In genomic region chr5:122471658-122472057, GRCm38 (mm10) we compare ENCODE assay signal across 19 mouse cellular contexts. TPM values are rescaled to one million over a fixed set of nuclear protein-coding genes. Genes with fewer than 3 reads are reported as not detected.
DNase-seq lines count a peak whose midpoint lies in the region; ATAC-seq and TF ChIP-seq lines count a peak whose summit lies in the region.
"Had no signal": no experiment of that assay in that cellular context is flagged by ENCODE, and none has a peak within 500 bp of the region (broad histone marks: within the 10 kb centered on the region; RNA-seq: fewer than 3 reads in every experiment).

No protein-coding gene starts in this region.

- peak overlapping the region in 1 of 2 experiments; percentile 34; a peak in 2 of 4 replicates for H3K27ac ChIP-seq in heart, embryonic 14.5 days (replicated peaks in 1 of 2; ENCODE audit: control insufficient read depth in 1 of 2, insufficient read depth in 1 of 2, low read depth in 2 of 2, low read length in 2 of 2)
- no peak overlapping the region for H3K27ac ChIP-seq in heart, embryonic 11.5 days (ENCODE audit: low read depth, low read length)
- H3K27ac ChIP-seq in kidney, postnatal 0 days = 0 out of 2 replicates have a peak overlapping the region, but pooled peaks have one; percentile 11
- H3K27ac ChIP-seq in forebrain, postnatal 0 days (ENCODE audit: low read depth, low read length) = no peak overlapping the region
- H3K27ac ChIP-seq: embryonic facial prominence, embryonic 12.5 days; forebrain, embryonic 15.5 days; hindbrain, embryonic 15.5 days had no signal

- H3K4me2 ChIP-seq in heart, embryonic 14.5 days (ENCODE audit: low read length) = no peak overlapping the region
- H3K4me2 ChIP-seq in heart, embryonic 11.5 days = no peak overlapping the region
- H3K4me2 ChIP-seq in kidney, postnatal 0 days (ENCODE audit: low read length) = no peak overlapping the region
- H3K4me2 ChIP-seq in forebrain, postnatal 0 days (ENCODE audit: low read depth) = no peak overlapping the region
- H3K4me2 ChIP-seq: embryonic facial prominence, embryonic 12.5 days; forebrain, embryonic 15.5 days; hindbrain, embryonic 15.5 days had no signal

- WGBS in heart, embryonic 14.5 days = 34% methylated on average over 5 of the region's 5 CpGs
- WGBS in heart, embryonic 11.5 days (ENCODE audit: insufficient replicate concordance) = 55% methylated on average over 5 of the region's 5 CpGs
- WGBS in kidney, postnatal 0 days = 68% methylated on average over 5 of the region's 5 CpGs
- WGBS in forebrain, postnatal 0 days = 86% methylated on average over 5 of the region's 5 CpGs

- TF ChIP-seq CTCF in kidney, postnatal 0 days (IDR thresholded peaks at IDR 0.05; ENCODE audit: low read depth) = no peak
- no peak for TF ChIP-seq CTCF in forebrain, postnatal 0 days (IDR thresholded peaks at IDR 0.05; ENCODE audit: low read depth)

- no peaks in the 10 kb centered on the region for H3K9me3 ChIP-seq in heart, embryonic 14.5 days (ENCODE audit: control insufficient read depth, low read length)
- no peaks in the 10 kb centered on the region for H3K9me3 ChIP-seq in heart, embryonic 11.5 days (replicated peaks; ENCODE audit: control insufficient read depth, low read length)
- no peaks in the 10 kb centered on the region for H3K9me3 ChIP-seq in kidney, postnatal 0 days (replicated peaks; ENCODE audit: low read length)
- no peaks in the 10 kb centered on the region for H3K9me3 ChIP-seq in forebrain, postnatal 0 days (ENCODE audit: low read length)
- H3K9me3 ChIP-seq: embryonic facial prominence, embryonic 12.5 days; forebrain, embryonic 15.5 days; G1E; hindbrain, embryonic 15.5 days had no signal

- peak; percentile 40; the same call in 1 of the 2 replicates for ATAC-seq in heart, embryonic 14.5 days (ENCODE audit: insufficient number of reproducible peaks, insufficient read depth, low FRiP score, low read depth)
- ATAC-seq in heart, embryonic 11.5 days (replicated peaks; ENCODE audit: insufficient number of reproducible peaks, low FRiP score, low TSS enrichment) = no peak
- ATAC-seq in kidney, postnatal 0 days (replicated peaks; ENCODE audit: low FRiP score, low read depth) = no peak
- ATAC-seq in forebrain, postnatal 0 days = no peak
- ATAC-seq: CD4-positive, CD25-positive, alpha-beta regulatory T cell, adult 4 months; forebrain, embryonic 15.5 days; intestine, embryonic 16.5 days had no signal

- peak; percentile 26 for DNase-seq in adrenal gland, postnatal 14 days
- DNase-seq in adrenal gland, adult 8-10 months = no peak
- no peak for DNase-seq in kidney, postnatal 0 days (ENCODE audit: low spot score)
- no peak for DNase-seq in kidney, postnatal 25 days
- DNase-seq in forebrain, postnatal 0 days = no peak
- DNase-seq: adrenal gland, postnatal 10 days; B cell, adult 2 months; cerebellum, adult 11-12 months; cerebellum, adult 9-10 months; cerebellum, postnatal 25 days; gastrocnemius, postnatal 14 days had no signal

- H3K4me1 ChIP-seq in heart, embryonic 14.5 days (ENCODE audit: control insufficient read depth in 2 of 2, insufficient read depth in 2 of 2, low read length in 2 of 2) = peaks cover 4 to 26% of the 10 kb centered on the region in 2 experiments
- peaks cover 28% of the 10 kb centered on the region for H3K4me1 ChIP-seq in heart, embryonic 11.5 days (ENCODE audit: control insufficient read depth, insufficient read depth, low read length)
- no peaks in the 10 kb centered on the region for H3K4me1 ChIP-seq in kidney, postnatal 0 days (replicated peaks; ENCODE audit: insufficient read depth, low read length)
- H3K4me1 ChIP-seq in forebrain, postnatal 0 days (ENCODE audit: insufficient read depth) = no peaks in the 10 kb centered on the region
- H3K4me1 ChIP-seq: embryonic facial prominence, embryonic 12.5 days; forebrain, embryonic 15.5 days; hindbrain, embryonic 15.5 days had no signal

- no peak overlapping the region for H3K4me3 ChIP-seq in heart, embryonic 14.5 days (ENCODE audit: control insufficient read depth in 1 of 2, insufficient read depth in 1 of 2, low read depth in 1 of 2, low read length in 2 of 2)
- H3K4me3 ChIP-seq in heart, embryonic 11.5 days (ENCODE audit: low read depth, low read length) = no peak overlapping the region
- H3K4me3 ChIP-seq in kidney, postnatal 0 days (replicated peaks; ENCODE audit: low read depth, low read length) = no peak overlapping the region
- no peak overlapping the region for H3K4me3 ChIP-seq in forebrain, postnatal 0 days (ENCODE audit: low read depth, low read length)
- H3K4me3 ChIP-seq: embryonic facial prominence, embryonic 12.5 days; forebrain, embryonic 15.5 days; hindbrain, embryonic 15.5 days had no signal

- peaks cover 100% of the 10 kb centered on the region for H3K36me3 ChIP-seq in heart, embryonic 14.5 days (ENCODE audit: control insufficient read depth, insufficient read depth, low read length)
- H3K36me3 ChIP-seq in heart, embryonic 11.5 days (ENCODE audit: control insufficient read depth, insufficient read depth, low read length) = peaks cover 50% of the 10 kb centered on the region
- H3K36me3 ChIP-seq in kidney, postnatal 0 days (ENCODE audit: insufficient read depth, low read length) = peaks cover 63% of the 10 kb centered on the region
- H3K36me3 ChIP-seq in forebrain, postnatal 0 days (ENCODE audit: insufficient read depth) = peaks cover 69% of the 10 kb centered on the region

- H3K9ac ChIP-seq in heart, embryonic 14.5 days (ENCODE audit: low read length) = no peak overlapping the region
- no peak overlapping the region for H3K9ac ChIP-seq in heart, embryonic 11.5 days (ENCODE audit: low read depth, low read length)
- no peak overlapping the region for H3K9ac ChIP-seq in kidney, postnatal 0 days (ENCODE audit: low read depth, low read length)
- no peak overlapping the region for H3K9ac ChIP-seq in forebrain, postnatal 0 days
- H3K9ac ChIP-seq: embryonic facial prominence, embryonic 12.5 days; forebrain, embryonic 15.5 days; hindbrain, embryonic 15.5 days had no signal

- H3K27me3 ChIP-seq in heart, embryonic 14.5 days (ENCODE audit: control insufficient read depth, insufficient read depth, low read length) = no peaks in the 10 kb centered on the region
- H3K27me3 ChIP-seq in heart, embryonic 11.5 days (ENCODE audit: control insufficient read depth, insufficient read depth, low read length) = no peaks in the 10 kb centered on the region
- no peaks in the 10 kb centered on the region for H3K27me3 ChIP-seq in kidney, postnatal 0 days (ENCODE audit: insufficient read depth, low read length)
- H3K27me3 ChIP-seq in forebrain, postnatal 0 days (ENCODE audit: insufficient read depth, low read length) = no peaks in the 10 kb centered on the region
- H3K27me3 ChIP-seq: embryonic facial prominence, embryonic 12.5 days; forebrain, embryonic 15.5 days; hindbrain, embryonic 15.5 days had no signal

RNA-seq across cellular contexts. Expression of gene Atp2a2, which starts 30.4 kb away (rescaled TPM):
- 212 and 220 TPM in 2 replicates for total RNA-seq in adrenal gland, postnatal 14 days (2021)
- 100 to 1,000 TPM; 187 to 206 (median 196) TPM for total RNA-seq in adrenal gland, adult 8-10 months (2022)
- 472 and 483 TPM in 2 replicates for polyA plus RNA-seq in heart, embryonic 14.5 days (2014; fragmentation: Nextera tagmentation; extraction: Ambion mirVana)
- polyA plus RNA-seq in heart, embryonic 11.5 days (2014; fragmentation: Nextera tagmentation; extraction: Ambion mirVana) = 255 and 272 TPM in 2 replicates
- 37.8 and 38.5 TPM in 2 replicates for polyA plus RNA-seq in kidney, postnatal 0 days (2015; fragmentation: Nextera tagmentation; extraction: Ambion mirVana)
- 143 and 178 TPM in 2 replicates for total RNA-seq in forebrain, postnatal 0 days (2014; rRNA removed)
- 28.8 and 37.2 TPM in 2 replicates for polyA plus RNA-seq in forebrain, postnatal 0 days (2015; fragmentation: Nextera tagmentation; extraction: Ambion mirVana)

RNA-seq across cellular contexts. Expression of gene Anapc7, which starts 50.2 kb away (rescaled TPM):
- total RNA-seq in adrenal gland, postnatal 14 days (2021) = 47.3 and 50.4 TPM in 2 replicates
- total RNA-seq in adrenal gland, adult 8-10 months (2022) = 10 to 100 TPM; 49.1 to 59.5 (median 55.4) TPM
- 19.8 and 22.3 TPM in 2 replicates for polyA plus RNA-seq in heart, embryonic 14.5 days (2014; fragmentation: Nextera tagmentation; extraction: Ambion mirVana)
- polyA plus RNA-seq in heart, embryonic 11.5 days (2014; fragmentation: Nextera tagmentation; extraction: Ambion mirVana) = 20.9 and 22.1 TPM in 2 replicates
- polyA plus RNA-seq in kidney, postnatal 0 days (2015; fragmentation: Nextera tagmentation; extraction: Ambion mirVana) = 37.5 and 42.0 TPM in 2 replicates
- 30.2 and 33.0 TPM in 2 replicates for total RNA-seq in forebrain, postnatal 0 days (2014; rRNA removed)
- 37.5 and 42.0 TPM in 2 replicates for polyA plus RNA-seq in forebrain, postnatal 0 days (2015; fragmentation: Nextera tagmentation; extraction: Ambion mirVana)
